Mouse (Mus musculus) myocyte (in vitro differentiated cells): ENCODE data around the gene Ankdd1a.

Experiments used
- CEBPB ChIP-seq: IDR thresholded peaks from 2 replicates; pipeline ENCODE4 v1.6.1; 2011; ENCODE audit warnings: mild to moderate bottlenecking, moderate library complexity; ENCODE audit not compliant: poor library complexity, insufficient read depth, severe bottlenecking
- MAX ChIP-seq: IDR thresholded peaks from one replicate; pipeline ENCODE4 v1.6.1; 2011; ENCODE audit warnings: low read depth, mild to moderate bottlenecking, control low read depth
- MYOG ChIP-seq, 3 experiments: IDR thresholded peaks; one replicate each; pipeline ENCODE4 v1.6.1; 2011; ENCODE audit warnings: control low read depth in 2 of 3, low read depth in 2 of 3, mild to moderate bottlenecking in 2 of 3; ENCODE audit not compliant: insufficient read length in 2 of 3, control insufficient read depth in 1 of 3, insufficient read depth in 1 of 3
- POLR2A ChIP-seq: IDR thresholded peaks from one replicate; pipeline ENCODE4 v1.6.1; 2011; ENCODE audit warnings: low read depth, mild to moderate bottlenecking, control low read depth, moderate library complexity; ENCODE audit not compliant: insufficient read length
- REST ChIP-seq: IDR thresholded peaks from one replicate; pipeline ENCODE4 v1.6.1; 2011; ENCODE audit warnings: mild to moderate bottlenecking, control low read depth, moderate library complexity; ENCODE audit not compliant: insufficient read depth, insufficient read length
- TCF3 ChIP-seq: IDR thresholded peaks from one replicate; pipeline ENCODE4 v1.6.1; 2011; ENCODE audit warnings: low read depth, control low read depth; ENCODE audit not compliant: insufficient read length
- USF1 ChIP-seq: IDR thresholded peaks from one replicate; pipeline ENCODE4 v1.6.1; 2011; ENCODE audit warnings: low read depth, mild to moderate bottlenecking, control low read depth, moderate library complexity

GRCm38 (mm10) chr9:65561016-65561415 lies 41.0 kb upstream of the Ankdd1a start:
- TF ChIP-seq POLR2A (no peak), TCF3 (no peak), MYOG (IDR thresholded peaks at IDR 0.05; ENCODE audit: control insufficient read depth in 1 of 3, insufficient read depth in 1 of 3, insufficient read length in 2 of 3, low read depth in 2 of 3) (no peak), MAX (no peak), USF1 (no peak), CEBPB (no peak), REST (no peak)
